Mouse (Mus musculus): Measurements from ENCODE around the gene Nkain2.
"Not testable (repeated sequence)": the region's sequence is repeated elsewhere in the genome, so short reads cannot be mapped to it uniquely, and the experiment has no call there.

Gene Nkain2

DNA sequence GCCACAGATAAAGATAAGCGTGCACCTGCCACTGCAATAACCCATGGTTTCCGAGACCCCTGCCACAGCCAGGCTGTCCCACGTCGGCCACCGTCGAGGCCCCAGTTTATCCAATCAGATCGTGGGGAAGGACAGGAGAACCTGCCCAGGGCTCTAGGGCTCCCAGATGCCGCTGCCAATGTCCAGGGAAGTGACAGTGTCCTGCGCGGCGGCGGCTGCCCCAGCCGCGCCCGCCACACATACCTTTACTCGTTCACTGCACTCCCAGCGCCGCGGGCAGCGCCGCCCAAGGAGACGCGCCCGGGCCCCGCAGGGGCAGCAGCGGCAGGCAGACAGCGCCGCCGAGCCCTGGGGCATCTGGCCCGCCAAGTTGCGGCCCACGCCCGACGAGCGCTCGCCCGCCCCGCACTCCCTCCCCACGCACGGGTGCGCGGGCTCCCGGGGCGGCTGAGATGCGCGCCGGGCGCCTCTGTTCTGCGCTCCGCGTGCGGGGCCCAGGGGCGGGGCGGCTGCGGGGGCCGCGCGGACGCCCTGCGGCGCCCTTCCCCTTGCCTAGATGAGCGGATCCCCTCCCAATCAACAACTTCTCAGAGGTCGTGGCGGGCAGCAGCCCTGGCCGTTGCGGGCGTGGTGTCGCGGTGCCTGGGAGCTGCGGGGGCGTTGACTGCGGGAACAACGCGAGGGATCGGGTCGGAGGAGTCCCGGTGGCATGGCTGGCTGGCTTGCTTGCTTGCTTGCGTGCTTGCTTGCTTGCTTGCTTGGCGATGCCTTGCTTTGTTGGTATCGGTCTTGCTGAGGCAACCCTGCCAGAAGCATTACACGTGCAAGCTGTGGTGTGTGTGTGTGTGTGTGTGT, at the start of gene Nkain2:
Nkain2 (minus strand) TSS at position 811 of the 855 bp plus-strand sequence.
- DNase-seq (ENCODE audit: low spot score in 2 of 2), result peak; percentile 5 to 10

DNA sequence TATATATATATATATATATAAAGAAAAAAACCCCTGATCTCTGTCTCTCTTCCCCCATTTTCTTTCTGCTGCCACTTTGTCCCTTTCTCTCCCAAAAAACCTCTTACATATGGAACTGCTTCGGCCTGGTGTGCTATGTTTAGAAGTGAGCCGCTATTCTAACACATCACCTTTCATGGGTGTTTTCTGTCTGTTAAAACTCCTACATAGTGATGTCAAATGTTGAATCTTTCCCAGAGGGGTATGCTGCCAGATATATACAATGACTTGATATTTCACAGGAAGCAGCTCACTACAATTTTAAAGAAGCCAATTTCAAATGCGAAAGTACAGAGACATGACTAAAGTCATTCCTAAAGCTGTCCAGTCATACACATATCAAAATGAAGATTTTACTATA, 49.6 kb upstream of the Nkain2 start:
- DNase-seq (ENCODE audit: low spot score in 2 of 2), result no peak

DNA sequence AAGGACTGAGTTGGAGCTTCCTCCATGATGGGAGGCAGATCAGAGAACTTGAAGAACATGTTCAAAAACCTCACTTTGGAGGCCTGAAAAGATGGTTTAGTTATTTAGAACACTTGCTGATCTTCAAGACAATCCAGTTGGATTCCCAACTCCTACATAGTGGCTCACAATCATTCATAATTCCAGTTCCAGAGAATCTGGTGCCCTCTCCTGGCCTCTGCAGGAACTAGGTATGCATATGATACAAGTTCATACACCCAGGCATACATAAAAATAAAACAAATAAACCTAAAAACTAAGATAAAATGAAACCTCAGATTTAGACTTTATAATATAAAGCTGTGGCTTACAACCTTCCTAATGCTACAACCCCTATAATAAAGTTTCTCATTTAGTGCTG, 4.8 kb upstream of the Nkain2 start:
- DNase-seq (ENCODE audit: low spot score in 2 of 2), result peak in 1 of 2 experiments; percentile 1

DNA sequence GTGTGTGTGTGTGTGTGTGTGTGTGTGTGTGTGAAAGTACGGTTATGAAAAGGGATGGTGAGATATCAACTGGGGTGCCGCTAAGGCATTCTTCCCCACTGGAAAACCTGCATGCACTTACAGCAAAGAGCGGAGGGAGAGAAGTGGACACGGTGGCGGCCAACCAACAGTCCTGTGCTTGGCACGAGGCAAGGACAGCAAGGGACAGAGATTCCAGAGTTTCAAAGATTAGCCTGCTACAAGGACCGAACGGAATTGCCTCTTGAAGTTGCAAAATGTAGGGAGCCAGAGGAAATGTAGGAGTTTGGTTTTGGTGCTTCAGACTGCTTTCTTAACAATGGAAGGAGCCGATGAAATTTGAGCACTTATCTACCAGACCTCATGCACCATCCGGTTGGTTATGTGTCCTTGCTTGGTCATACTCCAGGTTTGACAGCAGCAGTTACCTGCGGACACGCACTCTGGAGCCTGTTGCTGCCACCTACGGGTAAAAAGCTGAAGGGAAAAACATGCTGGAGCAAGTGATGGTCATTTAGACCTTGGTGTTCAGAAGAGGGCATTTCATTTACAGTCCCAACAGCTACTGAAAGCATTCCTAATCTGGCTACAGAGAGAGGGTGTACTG, 357 bp upstream of the Nkain2 start:
- peak; percentile 44 to 48 for DNase-seq (ENCODE audit: low spot score in 2 of 2)

DNA sequence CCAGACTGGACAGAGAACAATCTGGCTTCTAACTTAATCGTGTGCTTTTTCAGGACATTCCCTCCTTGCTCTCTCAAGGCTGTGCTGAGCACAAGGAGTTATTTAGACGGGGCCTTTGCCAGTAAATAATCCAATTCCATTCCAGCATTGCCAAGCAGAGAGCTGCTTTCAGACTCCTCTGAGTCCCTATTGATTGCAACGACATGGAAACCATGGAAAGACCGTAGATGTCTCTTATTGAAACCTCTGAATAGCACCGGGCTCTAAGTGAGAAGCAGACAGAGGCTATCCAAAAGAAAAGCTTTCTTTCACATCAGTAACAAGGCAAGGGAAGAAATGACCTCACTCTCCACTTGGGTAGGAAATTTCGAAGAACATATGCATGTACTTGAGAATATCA, 8.3 kb downstream of the Nkain2 start:
- no peak for DNase-seq (ENCODE audit: low spot score in 2 of 2)

DNA sequence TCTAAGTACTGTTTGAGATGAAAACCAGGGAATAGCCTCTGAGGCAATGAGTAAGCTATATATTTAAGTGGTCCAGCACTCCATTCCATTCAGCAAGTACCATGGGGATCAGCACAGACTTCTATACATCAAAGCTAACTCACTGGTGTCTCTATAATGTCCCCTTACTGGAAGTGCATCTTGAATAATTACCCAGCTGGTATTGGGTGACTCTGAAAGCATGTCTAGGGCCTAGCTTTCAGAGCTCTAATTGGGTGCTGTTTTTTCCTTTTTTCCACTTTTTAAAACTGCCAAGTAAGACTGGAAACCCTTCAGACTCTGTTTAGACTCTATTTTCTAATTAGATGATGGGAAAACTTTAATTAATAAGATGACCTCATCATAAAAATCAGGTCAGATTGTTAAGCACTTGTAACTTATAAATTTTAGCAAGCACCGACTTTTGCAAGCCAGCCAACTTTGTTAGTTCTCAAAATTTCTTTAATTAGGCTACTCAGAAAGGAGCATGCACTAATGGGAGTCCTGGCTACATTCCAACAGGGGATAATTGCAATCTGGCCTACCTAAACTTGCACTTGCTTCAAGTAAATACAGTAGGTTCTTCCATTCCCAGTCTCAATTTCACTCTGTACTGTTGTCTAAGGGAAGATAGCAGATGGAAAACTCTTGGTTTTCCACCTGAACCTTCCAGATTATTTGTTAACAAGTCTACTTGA, 19.4 kb downstream of the Nkain2 start:
- DNase-seq (ENCODE audit: low spot score in 2 of 2), result no peak

DNA sequence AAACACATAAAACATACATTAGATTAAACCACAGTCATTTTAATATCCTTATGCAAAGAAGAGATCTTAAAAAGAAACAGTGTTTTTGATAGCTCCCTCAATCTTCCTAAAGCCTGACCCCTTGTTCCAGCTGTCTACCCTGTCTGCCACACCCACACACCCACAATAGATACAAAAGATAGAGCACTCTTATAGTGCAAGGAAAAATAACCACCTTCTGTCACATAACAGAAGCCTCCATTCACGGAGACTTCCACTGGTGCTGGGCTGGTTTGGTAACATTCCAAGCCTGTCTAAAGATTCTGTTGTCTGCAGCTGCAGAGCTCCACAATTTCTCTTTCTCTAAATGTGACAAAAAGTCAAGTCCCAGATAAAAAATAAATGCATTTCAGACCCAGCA, 20.7 kb downstream of the Nkain2 start:
- DNase-seq (ENCODE audit: low spot score in 2 of 2), result no peak

DNA sequence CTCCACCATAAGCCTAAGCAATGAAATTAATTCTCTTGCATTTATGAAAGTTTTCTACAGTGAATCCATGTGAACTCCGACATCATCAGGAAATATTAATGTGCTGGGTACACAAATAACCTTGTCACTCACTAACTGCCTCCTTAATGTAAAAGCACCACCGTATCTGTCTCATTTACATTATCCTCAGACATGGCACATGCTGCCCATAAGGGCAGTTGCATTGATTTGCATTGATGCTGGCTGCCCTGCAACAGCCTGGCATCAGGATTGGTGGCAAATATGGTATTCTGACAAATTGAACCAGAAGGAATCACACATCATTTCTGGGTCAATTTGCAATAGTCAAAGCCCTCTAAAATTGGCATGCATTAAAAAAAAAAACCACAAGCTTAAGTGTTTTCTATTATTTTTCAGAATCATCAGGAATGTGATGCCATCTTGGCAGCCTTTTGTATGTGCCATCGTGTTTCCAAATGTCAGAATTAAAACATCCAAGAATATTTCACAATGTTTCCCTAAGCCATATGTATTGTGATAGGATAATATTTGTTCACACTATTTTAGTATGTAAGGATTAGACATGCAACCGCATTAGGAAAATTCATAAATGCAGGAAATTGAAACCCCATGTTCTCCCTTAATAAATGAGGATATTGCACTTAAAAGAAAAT, 74.9 kb downstream of the Nkain2 start:
- DNase-seq (ENCODE audit: low spot score in 2 of 2), result no peak

DNA sequence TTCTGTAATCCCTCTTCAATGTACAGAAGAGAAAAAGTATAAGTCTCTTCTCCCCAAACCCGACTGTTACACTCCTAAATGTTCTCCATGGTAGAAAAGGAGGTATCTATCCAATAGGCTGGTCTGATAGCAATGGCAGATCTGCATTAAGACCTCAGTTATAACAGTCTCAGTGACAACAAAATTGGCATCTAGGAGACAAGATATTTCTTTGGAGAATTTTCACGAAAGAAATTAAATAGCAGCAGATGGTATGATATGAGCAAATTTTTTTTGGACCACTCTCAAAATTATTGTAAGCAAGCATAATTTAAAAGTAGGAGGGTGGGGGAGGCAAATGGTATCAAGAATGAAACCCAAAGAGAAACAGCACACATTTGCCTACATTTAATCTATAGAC, 94.0 kb downstream of the Nkain2 start:
- DNase-seq (ENCODE audit: low spot score in 2 of 2), result no peak

DNA sequence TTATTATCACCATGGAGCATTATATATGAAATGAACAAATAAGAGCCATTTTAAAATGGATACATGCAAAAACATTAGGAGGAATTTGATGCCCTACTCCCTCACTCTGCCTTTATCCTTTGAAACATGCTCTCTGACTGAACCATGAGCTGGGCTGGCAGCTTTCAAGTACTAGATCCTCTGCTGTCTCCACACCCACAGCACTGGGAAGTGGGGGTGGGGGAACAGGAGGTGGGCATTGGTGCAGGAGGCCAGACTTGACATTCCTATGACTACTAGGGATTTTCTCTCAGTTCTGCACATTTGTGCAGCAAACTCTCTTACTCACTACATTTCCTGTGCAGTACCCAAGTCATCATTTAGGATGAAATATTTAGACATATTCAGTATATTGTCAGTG, 99.7 kb downstream of the Nkain2 start:
- no peak for DNase-seq (ENCODE audit: low spot score in 2 of 2)

DNA sequence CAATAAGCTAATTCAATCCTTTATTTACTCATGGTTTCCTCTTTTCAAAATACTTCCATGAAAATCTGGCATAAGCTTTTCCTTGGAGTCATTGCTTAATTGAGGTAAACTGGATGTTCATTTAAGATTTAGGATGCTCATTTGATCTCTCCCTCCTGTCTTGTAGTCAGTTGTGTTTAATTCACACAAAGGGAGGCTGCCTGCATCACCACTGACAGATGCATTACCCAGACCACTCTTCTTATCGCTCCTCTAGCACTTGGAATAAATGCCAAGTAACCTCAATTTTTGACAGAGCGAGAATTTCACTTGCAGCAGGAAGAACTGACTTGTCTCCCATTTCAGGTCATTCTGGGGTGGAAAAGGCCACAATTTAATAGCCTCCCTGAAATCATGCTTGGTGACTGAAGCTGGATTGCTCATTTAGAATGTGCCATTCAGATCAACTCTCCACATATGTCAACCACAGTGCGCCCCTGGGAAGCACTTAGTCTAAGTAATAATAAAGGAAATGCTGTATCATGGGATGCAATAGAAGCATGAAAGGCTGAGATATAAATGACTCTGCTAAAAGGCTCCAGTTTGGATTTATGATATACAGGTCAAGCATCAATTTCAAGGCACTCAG, 107.4 kb downstream of the Nkain2 start:
- no peak for DNase-seq (ENCODE audit: low spot score in 2 of 2)

DNA sequence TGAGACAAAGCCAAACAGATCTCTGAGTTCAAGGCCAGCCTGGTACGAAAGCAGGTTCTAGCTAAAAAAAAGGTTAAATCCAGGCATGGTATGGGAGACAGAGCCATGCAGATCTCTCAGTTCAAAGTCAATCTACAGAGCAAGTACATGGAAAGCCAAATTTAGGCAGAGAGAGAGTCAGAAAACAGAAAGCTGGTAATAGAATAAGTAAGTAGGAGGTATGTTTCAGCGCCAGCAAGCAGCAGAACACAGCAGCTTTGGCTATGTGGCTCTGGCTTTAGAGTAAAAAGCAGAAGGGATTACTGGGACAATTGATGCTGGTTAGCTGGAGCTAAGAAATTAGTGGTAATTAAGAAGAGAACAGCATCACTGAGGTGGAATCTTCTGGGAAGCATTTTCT, 151.3 kb downstream of the Nkain2 start:
- no peak for DNase-seq (ENCODE audit: low spot score in 2 of 2)

DNA sequence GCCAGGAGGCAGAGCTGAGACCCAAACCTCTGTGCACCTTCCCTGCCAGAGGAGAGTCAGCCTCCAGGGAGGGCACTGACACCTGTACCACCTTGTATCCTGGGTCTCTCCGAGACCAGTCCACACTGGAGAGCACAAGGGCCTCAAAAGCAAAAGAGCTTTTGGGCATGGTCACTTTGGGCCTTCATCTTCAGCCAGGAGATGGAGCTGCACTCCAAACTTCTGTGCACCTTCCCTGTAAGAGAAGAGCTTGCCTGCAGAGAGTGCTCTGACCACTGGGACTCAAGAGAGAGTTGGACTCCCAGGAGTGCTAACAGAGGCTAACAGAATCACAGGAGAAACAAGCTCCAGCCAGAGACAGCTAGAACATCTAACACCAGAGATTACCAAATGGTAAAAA, 183.7 kb downstream of the Nkain2 start:
- DNase-seq (ENCODE audit: low spot score in 2 of 2), result not testable (repeated sequence)

DNA sequence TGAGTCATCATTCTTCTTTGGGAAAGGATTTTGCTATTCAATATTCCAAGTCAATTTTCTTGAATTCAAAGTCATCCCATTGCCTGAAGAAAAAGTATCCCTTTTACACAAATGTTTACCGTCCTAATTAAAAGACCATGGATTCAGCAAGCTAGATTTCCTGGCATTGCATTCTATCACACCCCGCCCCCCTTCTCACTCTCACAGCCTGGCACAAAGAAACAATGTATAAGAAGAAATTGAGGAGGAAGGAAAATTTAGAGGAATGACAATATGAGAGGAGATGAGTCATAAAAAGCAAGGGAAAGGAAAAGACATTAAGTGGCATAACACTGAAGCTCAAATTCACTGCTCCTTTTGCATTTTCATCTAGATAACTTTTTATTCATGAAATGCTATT, 193.6 kb downstream of the Nkain2 start:
- no peak for DNase-seq (ENCODE audit: low spot score in 2 of 2)

DNA sequence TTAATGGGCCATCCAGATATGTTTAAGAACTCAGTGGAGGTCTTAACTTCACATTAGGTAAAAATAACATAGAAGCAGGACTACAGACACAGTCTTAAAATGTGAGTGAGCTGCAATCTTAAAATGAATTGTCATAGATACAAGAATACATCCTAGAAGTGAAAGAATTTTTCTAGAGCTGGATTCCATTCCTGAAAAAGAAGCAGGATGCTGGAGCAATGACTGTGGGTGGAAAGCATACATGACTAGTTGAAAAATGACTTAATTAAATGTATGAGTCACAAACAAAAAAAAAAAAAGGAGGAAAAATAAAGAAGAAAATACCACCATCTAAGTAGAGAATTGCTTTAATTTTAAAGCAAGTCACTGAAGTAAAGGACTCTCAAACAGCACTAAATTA, 205.7 kb downstream of the Nkain2 start:
- DNase-seq (ENCODE audit: low spot score in 2 of 2), result no peak

DNA sequence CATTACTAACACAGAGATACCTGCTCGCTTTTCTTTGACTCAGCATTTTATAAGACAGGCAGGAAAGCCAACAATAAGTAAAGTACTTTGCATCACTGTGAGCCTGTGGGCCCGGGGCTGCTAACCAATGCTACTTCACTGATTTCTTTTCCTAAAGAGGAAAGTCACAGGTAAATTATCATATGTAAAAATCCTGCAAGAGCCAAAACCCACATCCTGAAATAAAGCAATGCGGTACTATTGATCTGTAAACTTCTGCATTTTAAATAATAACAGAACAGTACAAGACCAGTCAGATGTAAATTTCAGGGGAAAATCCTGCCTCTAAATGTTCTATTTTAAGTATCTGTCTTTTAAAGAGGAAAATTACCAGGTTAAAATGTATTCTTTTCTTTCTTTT, 250.0 kb downstream of the Nkain2 start:
- DNase-seq (ENCODE audit: low spot score in 2 of 2), result no peak

DNA sequence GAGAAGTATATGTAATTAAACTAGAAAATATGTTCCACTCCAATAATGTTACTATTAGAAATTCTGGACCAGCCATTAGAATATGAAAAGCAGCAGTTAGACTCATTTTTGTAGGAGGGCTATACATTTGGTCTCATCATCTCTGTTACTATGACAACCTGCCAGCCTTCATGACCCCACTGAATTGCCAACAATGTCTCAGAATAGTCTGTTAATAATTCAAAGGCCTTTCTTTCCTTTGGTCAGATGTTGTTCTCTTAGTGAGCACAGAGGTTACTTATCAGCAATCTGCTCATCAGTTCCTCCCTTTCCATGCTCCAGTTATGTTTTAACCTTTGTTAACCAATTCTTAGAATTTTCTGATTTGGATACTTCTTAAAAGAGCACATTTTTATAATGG, 251.1 kb downstream of the Nkain2 start:
- no peak for DNase-seq (ENCODE audit: low spot score in 2 of 2)

DNA sequence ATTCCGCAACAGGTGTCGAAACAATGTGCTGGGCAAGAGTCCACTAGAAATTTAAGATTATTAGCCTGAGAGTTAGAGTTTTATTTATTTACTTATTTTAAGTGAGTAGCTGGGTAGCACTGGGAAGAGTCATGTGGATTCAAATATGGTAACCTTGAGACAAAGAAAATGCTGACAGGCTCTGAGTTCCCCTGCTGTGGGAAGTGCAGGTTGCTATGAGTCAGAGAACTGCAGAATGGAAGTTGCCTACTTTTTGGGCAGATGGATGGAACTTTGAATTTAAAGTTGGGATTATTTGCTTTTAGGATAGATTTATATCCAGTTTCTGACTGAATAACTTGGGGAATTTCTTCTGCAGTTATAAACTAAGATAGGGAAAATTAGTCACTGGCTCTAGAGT, 259.2 kb downstream of the Nkain2 start:
- no peak for DNase-seq (ENCODE audit: low spot score in 2 of 2)

DNA sequence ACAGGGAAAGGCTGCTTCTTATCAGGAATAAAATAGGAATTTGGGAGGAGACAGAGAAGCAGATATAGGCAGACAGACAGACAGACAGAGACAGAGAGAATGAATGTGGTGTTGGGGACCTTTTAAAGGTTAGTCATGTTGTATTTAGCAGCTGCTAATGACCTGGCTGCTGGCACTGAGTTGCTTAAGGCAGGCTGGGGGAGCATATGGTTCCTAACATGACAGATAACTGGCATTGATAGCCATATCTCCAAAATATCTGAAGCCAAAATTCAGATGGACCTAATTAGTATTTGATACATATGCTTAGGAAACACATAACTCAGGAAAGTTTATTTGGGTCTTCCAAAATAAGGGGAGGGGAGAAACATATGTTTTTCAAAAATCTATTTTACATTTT, 285.8 kb downstream of the Nkain2 start:
- no peak for DNase-seq (ENCODE audit: low spot score in 2 of 2)

DNA sequence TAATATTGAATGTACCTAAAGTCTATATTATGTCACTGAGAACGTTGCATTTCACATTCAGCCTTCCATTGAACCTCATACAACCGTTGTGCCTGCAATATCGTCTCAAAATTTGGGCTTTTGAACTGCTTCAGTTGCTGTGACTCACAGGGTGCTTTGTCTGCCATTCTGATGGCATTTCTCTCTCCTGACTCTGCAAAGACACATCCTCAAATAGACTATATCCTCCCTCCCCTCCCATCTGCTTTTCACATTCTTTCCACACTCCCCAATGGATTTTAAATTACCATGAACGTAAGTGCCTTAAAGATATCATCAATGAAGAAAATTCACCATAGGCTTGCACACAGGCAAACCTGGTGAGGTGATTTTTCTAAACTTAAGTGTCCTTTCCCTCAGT, 287.5 kb downstream of the Nkain2 start:
- DNase-seq (ENCODE audit: low spot score in 2 of 2), result no peak

DNA sequence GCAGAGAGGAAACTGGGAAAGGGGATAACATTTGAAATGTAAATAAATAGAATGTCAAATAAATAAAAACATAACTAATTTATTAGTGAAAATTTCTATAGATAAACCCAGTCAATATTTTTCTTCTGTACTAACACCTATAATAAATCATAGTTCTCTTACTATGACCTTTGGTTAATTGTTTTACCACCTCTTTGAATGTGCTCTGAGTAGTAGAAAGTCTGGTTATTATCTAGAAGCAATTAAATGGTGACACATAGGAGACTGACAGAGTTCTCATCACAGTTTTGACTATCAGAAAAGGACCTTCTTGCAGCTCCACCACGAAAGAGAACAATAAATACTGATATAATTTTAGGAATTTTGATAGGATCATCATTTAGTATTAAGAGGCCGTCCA, 295.3 kb downstream of the Nkain2 start:
- DNase-seq (ENCODE audit: low spot score in 2 of 2), result no peak

DNA sequence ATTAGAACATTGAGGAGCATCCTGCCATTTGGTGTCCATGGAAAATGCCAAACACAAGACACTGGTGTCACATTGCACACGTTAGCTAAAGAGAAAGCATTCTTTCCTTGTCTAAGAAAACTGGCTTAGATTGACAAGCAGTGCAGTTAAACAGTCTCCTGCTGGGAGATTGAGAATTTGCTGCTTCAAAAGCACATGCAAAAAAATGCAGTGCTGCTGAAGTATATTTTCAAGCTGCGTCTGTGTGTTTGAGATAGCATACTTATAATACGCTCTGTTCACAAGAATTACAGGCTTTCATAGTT, 313.0 kb downstream of the Nkain2 start:
- DNase-seq (ENCODE audit: low spot score in 2 of 2), result no peak

Measured in urinary bladder, postnatal 36 days (tissue).